Mouse (Mus musculus) urinary bladder, postnatal 36 days (tissue): ENCODE measurements around the gene Nod1.

Source experiments
- DNase-seq, 2 experiments: peaks; one replicate each; pipeline ENCODE4 v3.0.0; 2022; ENCODE audit warnings: low spot score in 2 of 2, mixed read lengths in 1 of 2

Nod1 gene

GRCm38 (mm10) chr6:54972111-54972928, at the start of gene Nod1:
TSS of gene Nod1 (minus strand) at chr6:54972612.
- DNase-seq: peak; percentile 69 to 83

GRCm38 (mm10) chr6:55021806-55022205, 49.4 kb upstream of the Nod1 start:
- no peak for DNase-seq

- no peak for DNase-seq
Measured at GRCm38 (mm10) chr6:55018417-55018816, 46.0 kb upstream of the Nod1 start.

- peak in 1 of 2 experiments; percentile 49 for DNase-seq
Measured at GRCm38 (mm10) chr6:55016710-55017583, 44.5 kb upstream of the Nod1 start.

GRCm38 (mm10) chr6:55016236-55016635, 43.8 kb upstream of the Nod1 start:
- DNase-seq: peak in 1 of 2 experiments; percentile 54

- DNase-seq: no peak
Measured at GRCm38 (mm10) chr6:55014184-55014583, 41.8 kb upstream of the Nod1 start.

- DNase-seq: no peak
Measured at GRCm38 (mm10) chr6:55012516-55012915, 40.1 kb upstream of the Nod1 start.

- no peak for DNase-seq
Measured at GRCm38 (mm10) chr6:55010330-55011091, 38.1 kb upstream of the Nod1 start.

GRCm38 (mm10) chr6:55009391-55010230, 37.2 kb upstream of the Nod1 start:
- no peak for DNase-seq

GRCm38 (mm10) chr6:55008401-55008800, 36.0 kb upstream of the Nod1 start:
- no peak for DNase-seq

GRCm38 (mm10) chr6:55003559-55003958, 31.1 kb upstream of the Nod1 start:
- DNase-seq: no peak

GRCm38 (mm10) chr6:55002438-55002837, 30.0 kb upstream of the Nod1 start:
- DNase-seq: no peak

- no peak for DNase-seq
Measured at GRCm38 (mm10) chr6:55001320-55001719, 28.9 kb upstream of the Nod1 start.

GRCm38 (mm10) chr6:54997726-54998125, 25.3 kb upstream of the Nod1 start:
- no peak for DNase-seq

GRCm38 (mm10) chr6:54996361-54996760, 23.9 kb upstream of the Nod1 start:
- DNase-seq: no peak

GRCm38 (mm10) chr6:54992734-54993260, 20.4 kb upstream of the Nod1 start, which contains the start of gene Ggct:
TSS of gene Ggct (minus strand) at chr6:54992950.
- DNase-seq: peak; percentile 91 to 96

- no peak for DNase-seq
Measured at GRCm38 (mm10) chr6:54992141-54992540, 19.7 kb upstream of the Nod1 start.

- no peak for DNase-seq
Measured at GRCm38 (mm10) chr6:54991189-54991588, 18.8 kb upstream of the Nod1 start.

GRCm38 (mm10) chr6:54988141-54988540, 15.7 kb upstream of the Nod1 start:
- no peak for DNase-seq

GRCm38 (mm10) chr6:54984096-54984495, 11.7 kb upstream of the Nod1 start:
- DNase-seq: no peak
